Mouse (Mus musculus): ENCODE measurements around the gene B3gntl1. TPM values are rescaled to one million over a fixed set of nuclear protein-coding genes. Genes with fewer than 3 reads are reported as not detected.
"Not testable (repeated sequence)": the region's sequence is repeated elsewhere in the genome, so short reads cannot be mapped to it uniquely, and the experiment has no call there.

B3gntl1 gene
- polyA plus RNA-seq, 1 experiment, result not detected

- Histone ChIP-seq H3K4me1 (ENCODE audit: control insufficient read depth) (peaks cover 18% of the 10 kb centered on the region), H3K36me3 (ENCODE audit: control insufficient read depth) (no peaks in the 10 kb centered on the region), H3K27me3 (ENCODE audit: control insufficient read depth) (no peaks in the 10 kb centered on the region), H3K9me3 (ENCODE audit: control insufficient read depth, low read length) (peaks cover 3% of the 10 kb centered on the region; the same call in 1 of the 2 replicates), H3K4me3 (replicated peaks) (peak overlapping the region; percentile 69)
- TF ChIP-seq GATA1 (IDR thresholded peaks at IDR 0.05; ENCODE audit: low read length) (no peak), TAL1 (IDR thresholded peaks at IDR 0.05; ENCODE audit: low read length) (no peak)
These were observed 502 bp downstream of the B3gntl1 start for GRCm38 (mm10) chr11:121672312-121672989.

- peaks cover 2% of the 10 kb centered on the region; the same call in 1 of the 2 replicates for H3K9me3 ChIP-seq (ENCODE audit: control insufficient read depth, low read length)
- no peaks in the 10 kb centered on the region for H3K36me3 ChIP-seq (ENCODE audit: control insufficient read depth)
- H3K27me3 ChIP-seq (ENCODE audit: control insufficient read depth), result no peaks in the 10 kb centered on the region
- peaks cover 18% of the 10 kb centered on the region for H3K4me1 ChIP-seq (ENCODE audit: control insufficient read depth)
- TF ChIP-seq TAL1 (IDR thresholded peaks at IDR 0.05; ENCODE audit: low read length) (no peak), GATA1 (IDR thresholded peaks at IDR 0.05; ENCODE audit: low read length) (no peak)
- no peak overlapping the region for H3K4me3 ChIP-seq (replicated peaks)
These were observed 2.0 kb downstream of the B3gntl1 start for GRCm38 (mm10) chr11:121670926-121671325.

- Histone ChIP-seq H3K4me3 (replicated peaks) (no peak overlapping the region), H3K27me3 (ENCODE audit: control insufficient read depth) (no peaks in the 10 kb centered on the region), H3K4me1 (ENCODE audit: control insufficient read depth) (peaks cover 18% of the 10 kb centered on the region), H3K9me3 (ENCODE audit: control insufficient read depth, low read length) (no peaks in the 10 kb centered on the region), H3K36me3 (ENCODE audit: control insufficient read depth) (no peaks in the 10 kb centered on the region)
- no peak for TF ChIP-seq GATA1 (IDR thresholded peaks at IDR 0.05; ENCODE audit: low read length)
- TF ChIP-seq TAL1 (IDR thresholded peaks at IDR 0.05; ENCODE audit: low read length), result no peak
These were observed 4.2 kb downstream of the B3gntl1 start for GRCm38 (mm10) chr11:121668776-121669175.

- Histone ChIP-seq H3K4me3 (replicated peaks) (no peak overlapping the region), H3K4me1 (ENCODE audit: control insufficient read depth) (peaks cover 6% of the 10 kb centered on the region), H3K27me3 (ENCODE audit: control insufficient read depth) (no peaks in the 10 kb centered on the region), H3K9me3 (ENCODE audit: control insufficient read depth, low read length) (no peaks in the 10 kb centered on the region), H3K36me3 (ENCODE audit: control insufficient read depth) (no peaks in the 10 kb centered on the region)
- TF ChIP-seq GATA1 (IDR thresholded peaks at IDR 0.05; ENCODE audit: low read length), result no peak
- TF ChIP-seq TAL1 (IDR thresholded peaks at IDR 0.05; ENCODE audit: low read length), result no peak
These were observed 5.4 kb downstream of the B3gntl1 start for GRCm38 (mm10) chr11:121667541-121667940.

- TF ChIP-seq TAL1 (IDR thresholded peaks at IDR 0.05; ENCODE audit: low read length) (no peak), GATA1 (IDR thresholded peaks at IDR 0.05; ENCODE audit: low read length) (no peak)
- H3K27me3 ChIP-seq (ENCODE audit: control insufficient read depth), result no peaks in the 10 kb centered on the region
- no peaks in the 10 kb centered on the region; the same call in 1 of the 2 replicates for H3K36me3 ChIP-seq (ENCODE audit: control insufficient read depth)
These were observed 11.8 kb downstream of the B3gntl1 start for GRCm38 (mm10) chr11:121661116-121661515.

GRCm38 (mm10) chr11:121660604-121661003 lies 12.3 kb downstream of the B3gntl1 start:
- H3K9me3 ChIP-seq (ENCODE audit: control insufficient read depth, low read length); H3K4me3 ChIP-seq (replicated peaks); H3K36me3 ChIP-seq (ENCODE audit: control insufficient read depth); H3K27me3 ChIP-seq (ENCODE audit: control insufficient read depth); H3K4me1 ChIP-seq (ENCODE audit: control insufficient read depth): not testable (repeated sequence)

More at GRCm38 (mm10) chr11:121661116-121661515, 11.8 kb downstream of the B3gntl1 start:
- no peak overlapping the region for H3K4me3 ChIP-seq (replicated peaks)
- no peaks in the 10 kb centered on the region for H3K9me3 ChIP-seq (ENCODE audit: control insufficient read depth, low read length)
- peaks cover 2% of the 10 kb centered on the region; the same call in 1 of the 2 replicates for H3K4me1 ChIP-seq (ENCODE audit: control insufficient read depth)

- TF ChIP-seq TAL1 (IDR thresholded peaks at IDR 0.05; ENCODE audit: low read length), result no peak
- TF ChIP-seq GATA1 (IDR thresholded peaks at IDR 0.05; ENCODE audit: low read length), result no peak
- H3K4me1 ChIP-seq (ENCODE audit: control insufficient read depth), result peaks cover 2% of the 10 kb centered on the region; the same call in 1 of the 2 replicates
- H3K4me3 ChIP-seq (replicated peaks), result no peak overlapping the region
- no peaks in the 10 kb centered on the region; the same call in 1 of the 2 replicates for H3K36me3 ChIP-seq (ENCODE audit: control insufficient read depth)
- H3K9me3 ChIP-seq (ENCODE audit: control insufficient read depth, low read length), result no peaks in the 10 kb centered on the region
- no peaks in the 10 kb centered on the region for H3K27me3 ChIP-seq (ENCODE audit: control insufficient read depth)
These were observed 14.8 kb downstream of the B3gntl1 start for GRCm38 (mm10) chr11:121658151-121658550.

- H3K27me3 ChIP-seq (ENCODE audit: control insufficient read depth), result no peaks in the 10 kb centered on the region
- TF ChIP-seq TAL1 (IDR thresholded peaks at IDR 0.05; ENCODE audit: low read length), result no peak
- H3K36me3 ChIP-seq (ENCODE audit: control insufficient read depth), result no peaks in the 10 kb centered on the region
- peaks cover 2% of the 10 kb centered on the region; the same call in 1 of the 2 replicates for H3K4me1 ChIP-seq (ENCODE audit: control insufficient read depth)
- no peaks in the 10 kb centered on the region for H3K9me3 ChIP-seq (ENCODE audit: control insufficient read depth, low read length)
- H3K4me3 ChIP-seq (replicated peaks), result no peak overlapping the region
These were observed 17.0 kb downstream of the B3gntl1 start for GRCm38 (mm10) chr11:121655807-121656511.

- Histone ChIP-seq H3K9me3 (ENCODE audit: control insufficient read depth, low read length) (no peaks in the 10 kb centered on the region), H3K4me1 (ENCODE audit: control insufficient read depth) (peaks cover 2% of the 10 kb centered on the region; the same call in 1 of the 2 replicates), H3K36me3 (ENCODE audit: control insufficient read depth) (no peaks in the 10 kb centered on the region), H3K27me3 (ENCODE audit: control insufficient read depth) (no peaks in the 10 kb centered on the region), H3K4me3 (replicated peaks) (no peak overlapping the region)
- TF ChIP-seq TAL1 (IDR thresholded peaks at IDR 0.05; ENCODE audit: low read length) (no peak), GATA1 (IDR thresholded peaks at IDR 0.05; ENCODE audit: low read length) (no peak)
These were observed 17.7 kb downstream of the B3gntl1 start for GRCm38 (mm10) chr11:121655166-121655806.

Data from erythroblast, embryonic 14.5 days (primary cell).